Mouse (Mus musculus) lung, embryonic 14.5 days (tissue): ENCODE measurements around the gene Frmd4a. TPM values are rescaled to one million over a fixed set of nuclear protein-coding genes. Genes with fewer than 3 reads are reported as not detected.

Source experiments
- ATAC-seq: fragments of 200-750 bp; cut with Nextera tagmentation; 2 replicates; pipeline ENCODE4 v1.8.0; 2017; ENCODE audit warnings: mild to moderate bottlenecking, moderate TSS enrichment, moderate library complexity; ENCODE audit not compliant: insufficient read depth
- DNase-seq: peaks from one replicate; pipeline ENCODE4 v3.0.0-alpha.2; 2015
- H3K27ac ChIP-seq: fragments of 300-500 bp; sonication (generic); 2 replicates; pipeline ENCODE4 v1.5.1; 2014; ENCODE audit warnings: low read depth, mild to moderate bottlenecking, moderate library complexity
- H3K27me3 ChIP-seq: fragments of 300-500 bp; sonication (generic); 2 replicates; pipeline ENCODE4 v1.6.1; 2014; ENCODE audit warnings: low read length, control low read depth; ENCODE audit not compliant: insufficient read depth
- H3K36me3 ChIP-seq: fragments of 300-500 bp; sonication (generic); 2 replicates; pipeline ENCODE4 v1.6.1; 2014; ENCODE audit warnings: control low read depth; ENCODE audit not compliant: insufficient read depth
- H3K4me1 ChIP-seq: fragments of 300-500 bp; sonication (generic); 2 replicates; pipeline ENCODE4 v1.6.1; 2014; ENCODE audit warnings: antibody characterized with exemption, control low read depth; ENCODE audit not compliant: insufficient read depth
- H3K4me2 ChIP-seq: fragments of 300-500 bp; sonication (generic); 2 replicates; pipeline ENCODE4 v1.6.1; 2014; ENCODE audit warnings: mild to moderate bottlenecking
- H3K4me3 ChIP-seq: fragments of 300-500 bp; sonication (generic); 2 replicates; pipeline ENCODE4 v1.5.1; 2014; ENCODE audit warnings: low read depth, low read length
- H3K9ac ChIP-seq: fragments of 300-500 bp; sonication (generic); 2 replicates; pipeline ENCODE4 v1.6.1; 2014
- H3K9me3 ChIP-seq: fragments of 300-500 bp; sonication (generic); 2 replicates; pipeline ENCODE4 v1.6.1; 2016; ENCODE audit warnings: low read depth, low read length, control low read depth
- CTCF ChIP-seq: IDR thresholded peaks from 2 replicates; pipeline ENCODE4 v1.5.1; 2016; ENCODE audit warnings: antibody characterized with exemption, low read depth
- WGBS: fragments of 180-500 bp; shearing (Covaris S2); extraction: QIAGEN DNeasy Blood & Tissue Kit; methylation state at CpG from one replicate; pipeline ENCODE4 v1.1.7; 2014; 5-methylcytosine and 5-hydroxymethylcytosine counted together
- polyA plus RNA-seq: library from polyadenylated mRNA; unstranded; fragments of >200 nt; fragmentation: Nextera tagmentation; extraction: Ambion mirVana; gene quantifications from 2 replicates; pipeline ENCODE4 v1.2.1, GENCODE M21; 2014

Frmd4a gene
- polyA plus RNA-seq, 1 experiment from 2014 or later, result 37.1 TPM

- 90% methylated on average over 6 of the region's 6 CpGs for WGBS
- no peak overlapping the region for H3K4me3 ChIP-seq
- no peaks in the 10 kb centered on the region for H3K4me1 ChIP-seq
- H3K4me2 ChIP-seq, result no peak overlapping the region
- no peak overlapping the region for H3K27ac ChIP-seq
- H3K9me3 ChIP-seq, result no peaks in the 10 kb centered on the region
- peaks cover 11% of the 10 kb centered on the region; the same call in 1 of the 2 replicates for H3K36me3 ChIP-seq
- no peaks in the 10 kb centered on the region for H3K27me3 ChIP-seq
- no peak for DNase-seq
- no peak for ATAC-seq
- TF ChIP-seq CTCF, result no peak
- no peak overlapping the region for H3K9ac ChIP-seq
These were observed 527.7 kb downstream of the Frmd4a start for GRCm38 (mm10) chr2:4545261-4545660.

GRCm38 (mm10) chr2:4547003-4547662 lies 529.6 kb downstream of the Frmd4a start:
- ATAC-seq (no peak), DNase-seq (no peak)
- H3K9me3 ChIP-seq, result no peaks in the 10 kb centered on the region
- no peaks in the 10 kb centered on the region for H3K4me1 ChIP-seq
- TF ChIP-seq CTCF, result no peak
- no peak overlapping the region for H3K4me3 ChIP-seq
- H3K36me3 ChIP-seq, result peaks cover 13% of the 10 kb centered on the region; the same call in 1 of the 2 replicates
- H3K4me2 ChIP-seq, result no peak overlapping the region
- H3K27me3 ChIP-seq, result no peaks in the 10 kb centered on the region
- 80% methylated on average over 5 of the region's 5 CpGs for WGBS
- no peak overlapping the region for H3K27ac ChIP-seq
- H3K9ac ChIP-seq, result no peak overlapping the region

- H3K9me3 ChIP-seq, result no peaks in the 10 kb centered on the region
- peaks cover 7% of the 10 kb centered on the region; the same call in 1 of the 2 replicates for H3K36me3 ChIP-seq
- H3K9ac ChIP-seq, result no peak overlapping the region
- H3K4me2 ChIP-seq, result no peak overlapping the region
- no peak for TF ChIP-seq CTCF
- H3K27ac ChIP-seq, result no peak overlapping the region
- H3K27me3 ChIP-seq, result no peaks in the 10 kb centered on the region
- WGBS, result 88% methylated on average over 14 of the region's 14 CpGs
- ATAC-seq (no peak), DNase-seq (no peak)
- no peaks in the 10 kb centered on the region for H3K4me1 ChIP-seq
- H3K4me3 ChIP-seq, result no peak overlapping the region
These were observed 531.8 kb downstream of the Frmd4a start for GRCm38 (mm10) chr2:4549271-4549670.

- Histone ChIP-seq H3K9ac (no peak overlapping the region), H3K27ac (no peak overlapping the region), H3K9me3 (no peaks in the 10 kb centered on the region), H3K4me3 (no peak overlapping the region), H3K4me2 (no peak overlapping the region), H3K27me3 (no peaks in the 10 kb centered on the region), H3K4me1 (peaks cover 4% of the 10 kb centered on the region; the same call in 1 of the 2 replicates), H3K36me3 (0 out of 2 replicates have a peak, but pooled peaks cover 7% of the 10 kb centered on the region)
- DNase-seq (no peak), ATAC-seq (no peak)
- TF ChIP-seq CTCF, result no peak
- 85% methylated on average over 10 of the region's 10 CpGs for WGBS
These were observed 532.7 kb downstream of the Frmd4a start for GRCm38 (mm10) chr2:4550017-4550763.

GRCm38 (mm10) chr2:4551438-4551837 lies 533.9 kb downstream of the Frmd4a start:
- no peak for TF ChIP-seq CTCF
- Histone ChIP-seq H3K4me2 (no peak overlapping the region), H3K9ac (no peak overlapping the region), H3K4me1 (peaks cover 13% of the 10 kb centered on the region), H3K36me3 (0 out of 2 replicates have a peak, but pooled peaks cover 7% of the 10 kb centered on the region), H3K4me3 (no peak overlapping the region), H3K27me3 (no peaks in the 10 kb centered on the region), H3K9me3 (no peaks in the 10 kb centered on the region), H3K27ac (no peak overlapping the region)
- ATAC-seq (no peak), DNase-seq (no peak)
- 27% methylated on average over 2 of the region's 2 CpGs for WGBS

GRCm38 (mm10) chr2:4551866-4552265 lies 534.3 kb downstream of the Frmd4a start:
- Histone ChIP-seq H3K9me3 (no peaks in the 10 kb centered on the region), H3K36me3 (0 out of 2 replicates have a peak, but pooled peaks cover 7% of the 10 kb centered on the region), H3K9ac (no peak overlapping the region), H3K4me2 (no peak overlapping the region), H3K27me3 (no peaks in the 10 kb centered on the region), H3K27ac (no peak overlapping the region), H3K4me1 (peaks cover 17% of the 10 kb centered on the region), H3K4me3 (no peak overlapping the region)
- no peak for DNase-seq
- WGBS, result 69% methylated on average over 2 of the region's 2 CpGs
- no peak for TF ChIP-seq CTCF
- ATAC-seq, result no peak

- H3K4me1 ChIP-seq, result peaks cover 22% of the 10 kb centered on the region
- H3K9ac ChIP-seq, result no peak overlapping the region
- H3K27me3 ChIP-seq, result no peaks in the 10 kb centered on the region
- H3K27ac ChIP-seq, result no peak overlapping the region
- DNase-seq (no peak), ATAC-seq (no peak)
- 0 out of 2 replicates have a peak, but pooled peaks cover 7% of the 10 kb centered on the region for H3K36me3 ChIP-seq
- no peaks in the 10 kb centered on the region for H3K9me3 ChIP-seq
- 84% methylated on average over 4 of the region's 4 CpGs for WGBS
- H3K4me2 ChIP-seq, result no peak overlapping the region
- H3K4me3 ChIP-seq, result no peak overlapping the region
- no peak for TF ChIP-seq CTCF
These were observed 535.0 kb downstream of the Frmd4a start for GRCm38 (mm10) chr2:4552486-4552885.
